Mouse (Mus musculus): Measurements from ENCODE around the gene Plekha5. TPM values are rescaled to one million over a fixed set of nuclear protein-coding genes. Genes with fewer than 3 reads are reported as not detected.

Plekha5 gene
- polyA plus RNA-seq, 1 experiment from 2014 or later = 45.0 TPM

GRCm38 (mm10) chr6:140476981-140477380 lies 53.1 kb downstream of the Plekha5 start:
- Histone ChIP-seq H3K4me1 (ENCODE audit: control insufficient read depth, insufficient read depth, low read length) (peaks cover 14% of the 10 kb centered on the region), H3K9me3 (ENCODE audit: control insufficient read depth, low read length) (no peaks in the 10 kb centered on the region), H3K36me3 (ENCODE audit: control insufficient read depth, insufficient read depth, low read length) (no peaks in the 10 kb centered on the region), H3K9ac (ENCODE audit: low read depth, low read length) (no peak overlapping the region), H3K27ac (replicated peaks; ENCODE audit: low read depth, low read length) (no peak overlapping the region), H3K4me2 (ENCODE audit: low read depth, low read length) (no peak overlapping the region), H3K27me3 (replicated peaks; ENCODE audit: control insufficient read depth, insufficient read depth, low read length) (no peaks in the 10 kb centered on the region), H3K4me3 (ENCODE audit: low read depth, low read length) (no peak overlapping the region)
- 54% methylated on average over 2 of the region's 2 CpGs for WGBS
- DNase-seq (ENCODE audit: low spot score) (no peak), ATAC-seq (ENCODE audit: low read depth) (no peak)

- peak; percentile 73 for ATAC-seq (ENCODE audit: low read depth)
- Histone ChIP-seq H3K4me1 (ENCODE audit: control insufficient read depth, insufficient read depth, low read length) (peaks cover 14% of the 10 kb centered on the region), H3K27me3 (replicated peaks; ENCODE audit: control insufficient read depth, insufficient read depth, low read length) (no peaks in the 10 kb centered on the region), H3K27ac (replicated peaks; ENCODE audit: low read depth, low read length) (peak overlapping the region; percentile 44; the same call in 1 of the 2 replicates), H3K36me3 (ENCODE audit: control insufficient read depth, insufficient read depth, low read length) (no peaks in the 10 kb centered on the region), H3K9me3 (ENCODE audit: control insufficient read depth, low read length) (no peaks in the 10 kb centered on the region), H3K4me3 (ENCODE audit: low read depth, low read length) (no peak overlapping the region), H3K4me2 (ENCODE audit: low read depth, low read length) (peak overlapping the region; percentile 11; the same call in 1 of the 2 replicates), H3K9ac (ENCODE audit: low read depth, low read length) (no peak overlapping the region)
- DNase-seq (ENCODE audit: low spot score) = peak; percentile 51
- WGBS = 36% methylated on average over 7 of the region's 7 CpGs
Measured at GRCm38 (mm10) chr6:140478031-140478430, 54.2 kb downstream of the Plekha5 start.

GRCm38 (mm10) chr6:140478943-140479342 lies 55.1 kb downstream of the Plekha5 start:
- no peak overlapping the region for H3K9ac ChIP-seq (ENCODE audit: low read depth, low read length)
- H3K9me3 ChIP-seq (ENCODE audit: control insufficient read depth, low read length) = no peaks in the 10 kb centered on the region
- no peak overlapping the region for H3K4me3 ChIP-seq (ENCODE audit: low read depth, low read length)
- peaks cover 17% of the 10 kb centered on the region for H3K4me1 ChIP-seq (ENCODE audit: control insufficient read depth, insufficient read depth, low read length)
- H3K4me2 ChIP-seq (ENCODE audit: low read depth, low read length) = no peak overlapping the region
- 91% methylated on average over 5 of the region's 5 CpGs for WGBS
- no peaks in the 10 kb centered on the region for H3K36me3 ChIP-seq (ENCODE audit: control insufficient read depth, insufficient read depth, low read length)
- ATAC-seq (ENCODE audit: low read depth) = no peak
- H3K27ac ChIP-seq (replicated peaks; ENCODE audit: low read depth, low read length) = no peak overlapping the region
- DNase-seq (ENCODE audit: low spot score) = no peak
- no peaks in the 10 kb centered on the region for H3K27me3 ChIP-seq (replicated peaks; ENCODE audit: control insufficient read depth, insufficient read depth, low read length)

GRCm38 (mm10) chr6:140480425-140481081 lies 56.7 kb downstream of the Plekha5 start:
- H3K27me3 ChIP-seq (replicated peaks; ENCODE audit: control insufficient read depth, insufficient read depth, low read length) = no peaks in the 10 kb centered on the region
- H3K9ac ChIP-seq (ENCODE audit: low read depth, low read length) = no peak overlapping the region
- DNase-seq (ENCODE audit: low spot score) (no peak), ATAC-seq (ENCODE audit: low read depth) (no peak)
- no peak overlapping the region for H3K4me2 ChIP-seq (ENCODE audit: low read depth, low read length)
- WGBS = 83% methylated on average over 10 of the region's 10 CpGs
- no peak overlapping the region for H3K27ac ChIP-seq (replicated peaks; ENCODE audit: low read depth, low read length)
- H3K36me3 ChIP-seq (ENCODE audit: control insufficient read depth, insufficient read depth, low read length) = no peaks in the 10 kb centered on the region
- peaks cover 22% of the 10 kb centered on the region for H3K4me1 ChIP-seq (ENCODE audit: control insufficient read depth, insufficient read depth, low read length)
- no peaks in the 10 kb centered on the region for H3K9me3 ChIP-seq (ENCODE audit: control insufficient read depth, low read length)
- no peak overlapping the region for H3K4me3 ChIP-seq (ENCODE audit: low read depth, low read length)

- H3K27me3 ChIP-seq (replicated peaks; ENCODE audit: control insufficient read depth, insufficient read depth, low read length) = no peaks in the 10 kb centered on the region
- no peak overlapping the region for H3K27ac ChIP-seq (replicated peaks; ENCODE audit: low read depth, low read length)
- H3K4me3 ChIP-seq (ENCODE audit: low read depth, low read length) = no peak overlapping the region
- H3K36me3 ChIP-seq (ENCODE audit: control insufficient read depth, insufficient read depth, low read length) = no peaks in the 10 kb centered on the region
- peaks cover 24% of the 10 kb centered on the region for H3K4me1 ChIP-seq (ENCODE audit: control insufficient read depth, insufficient read depth, low read length)
- H3K9me3 ChIP-seq (ENCODE audit: control insufficient read depth, low read length) = no peaks in the 10 kb centered on the region
- no peak overlapping the region for H3K4me2 ChIP-seq (ENCODE audit: low read depth, low read length)
- 57% methylated on average over 7 of the region's 7 CpGs for WGBS
- no peak overlapping the region for H3K9ac ChIP-seq (ENCODE audit: low read depth, low read length)
- DNase-seq (ENCODE audit: low spot score) = no peak
- ATAC-seq (ENCODE audit: low read depth) = no peak
Measured at GRCm38 (mm10) chr6:140481701-140482460, 58.0 kb downstream of the Plekha5 start.

- H3K27ac ChIP-seq (replicated peaks; ENCODE audit: low read depth, low read length) = no peak overlapping the region; the same call in 1 of the 2 replicates
- no peak overlapping the region for H3K4me3 ChIP-seq (ENCODE audit: low read depth, low read length)
- no peaks in the 10 kb centered on the region for H3K27me3 ChIP-seq (replicated peaks; ENCODE audit: control insufficient read depth, insufficient read depth, low read length)
- H3K9me3 ChIP-seq (ENCODE audit: control insufficient read depth, low read length) = no peaks in the 10 kb centered on the region
- 73% methylated on average over 9 of the region's 9 CpGs for WGBS
- no peaks in the 10 kb centered on the region for H3K36me3 ChIP-seq (ENCODE audit: control insufficient read depth, insufficient read depth, low read length)
- H3K4me2 ChIP-seq (ENCODE audit: low read depth, low read length) = no peak overlapping the region
- DNase-seq (ENCODE audit: low spot score) (no peak), ATAC-seq (ENCODE audit: low read depth) (no peak)
- no peak overlapping the region for H3K9ac ChIP-seq (ENCODE audit: low read depth, low read length)
- peaks cover 21% of the 10 kb centered on the region for H3K4me1 ChIP-seq (ENCODE audit: control insufficient read depth, insufficient read depth, low read length)
Measured at GRCm38 (mm10) chr6:140484170-140484569, 60.3 kb downstream of the Plekha5 start.

GRCm38 (mm10) chr6:140485636-140486035 lies 61.8 kb downstream of the Plekha5 start:
- Histone ChIP-seq H3K9me3 (ENCODE audit: control insufficient read depth, low read length) (no peaks in the 10 kb centered on the region), H3K4me2 (ENCODE audit: low read depth, low read length) (no peak overlapping the region), H3K27ac (replicated peaks; ENCODE audit: low read depth, low read length) (no peak overlapping the region), H3K9ac (ENCODE audit: low read depth, low read length) (no peak overlapping the region), H3K27me3 (replicated peaks; ENCODE audit: control insufficient read depth, insufficient read depth, low read length) (no peaks in the 10 kb centered on the region), H3K4me1 (ENCODE audit: control insufficient read depth, insufficient read depth, low read length) (peaks cover 24% of the 10 kb centered on the region), H3K4me3 (ENCODE audit: low read depth, low read length) (no peak overlapping the region), H3K36me3 (ENCODE audit: control insufficient read depth, insufficient read depth, low read length) (no peaks in the 10 kb centered on the region)
- 85% methylated on average over 6 of the region's 6 CpGs for WGBS
- DNase-seq (ENCODE audit: low spot score) = no peak
- ATAC-seq (ENCODE audit: low read depth) = no peak

GRCm38 (mm10) chr6:140486685-140487084 lies 62.8 kb downstream of the Plekha5 start:
- H3K27ac ChIP-seq (replicated peaks; ENCODE audit: low read depth, low read length) = 0 out of 2 replicates have a peak overlapping the region, but pooled peaks have one; percentile 22
- no peak overlapping the region for H3K4me3 ChIP-seq (ENCODE audit: low read depth, low read length)
- no peaks in the 10 kb centered on the region for H3K9me3 ChIP-seq (ENCODE audit: control insufficient read depth, low read length)
- WGBS = 83% methylated on average over 5 of the region's 5 CpGs
- DNase-seq (ENCODE audit: low spot score) (no peak), ATAC-seq (ENCODE audit: low read depth) (no peak)
- no peak overlapping the region for H3K4me2 ChIP-seq (ENCODE audit: low read depth, low read length)
- no peak overlapping the region for H3K9ac ChIP-seq (ENCODE audit: low read depth, low read length)
- H3K36me3 ChIP-seq (ENCODE audit: control insufficient read depth, insufficient read depth, low read length) = no peaks in the 10 kb centered on the region
- peaks cover 33% of the 10 kb centered on the region for H3K4me1 ChIP-seq (ENCODE audit: control insufficient read depth, insufficient read depth, low read length)
- H3K27me3 ChIP-seq (replicated peaks; ENCODE audit: control insufficient read depth, insufficient read depth, low read length) = no peaks in the 10 kb centered on the region

All from embryonic facial prominence, embryonic 14.5 days (tissue).